Mouse (Mus musculus) spleen, adult 2 months (tissue): ENCODE results near the gene Sh2d1a.

Experiments used
- CTCF ChIP-seq: fragments of 200-500 bp; IDR thresholded peaks from 2 replicates; pipeline ENCODE4 v1.5.1; 2011; ENCODE audit warnings: mild to moderate bottlenecking, inconsistent platforms; ENCODE audit not compliant: insufficient read depth, insufficient read length, insufficient replicate concordance; ENCODE audit errors: extremely low read depth
- POLR2A ChIP-seq: fragments of 200-500 bp; IDR thresholded peaks from 2 replicates; pipeline ENCODE4 v1.6.1; 2011; ENCODE audit warnings: low read depth, low read length, inconsistent platforms

GRCm38 (mm10) chrX:42522868-42523267 is 20.6 kb downstream of the Sh2d1a start:
- TF ChIP-seq CTCF (no peak), POLR2A (no peak)
